Mouse (Mus musculus): ENCODE results near the gene Lep.
A peak's percentile ranks its signal among the peaks of the same experiment; 100 is the strongest.

Gene Lep

GRCm38 (mm10) chr6:29117417-29118104 is 57.5 kb downstream of the Lep start:
- DNase-seq (ENCODE audit: low spot score): peak; percentile 41

GRCm38 (mm10) chr6:29118231-29118630 is 58.2 kb downstream of the Lep start:
- DNase-seq (ENCODE audit: low spot score): no peak

GRCm38 (mm10) chr6:29118963-29119362 is 58.9 kb downstream of the Lep start:
- no peak for DNase-seq (ENCODE audit: low spot score)

GRCm38 (mm10) chr6:29119990-29120389 is 60.0 kb downstream of the Lep start:
- DNase-seq (ENCODE audit: low spot score): no peak
